Mouse (Mus musculus) testis, adult 2 months (tissue): Measurements from ENCODE around the gene 2310039H08Rik.

Experiments used
- CTCF ChIP-seq: fragments of 200-500 bp; IDR thresholded peaks from 2 replicates; pipeline ENCODE4 v1.5.1; 2012; ENCODE audit warnings: low read depth, mild to moderate bottlenecking, inconsistent platforms, low read length, moderate library complexity; ENCODE audit not compliant: control insufficient read depth, insufficient read depth, insufficient replicate concordance
- POLR2A ChIP-seq: fragments of 200-500 bp; IDR thresholded peaks from 2 replicates; pipeline ENCODE4 v1.6.1; 2012; ENCODE audit warnings: low read depth, mild to moderate bottlenecking, inconsistent platforms, low read length, moderate library complexity; ENCODE audit not compliant: control insufficient read depth

GRCm38 (mm10) chr17:46812442-46812841 is 40.0 kb downstream of the 2310039H08Rik start:
- TF ChIP-seq CTCF (no peak), POLR2A (no peak)
